Mouse (Mus musculus) mouse embryonic stem cell (cell line): ENCODE data around the gene Adam3.

Experiments used
- in situ Hi-C, 2 experiments: fragments of 300-500 bp; cut with MboI; formaldehyde crosslinking; loops; 1 replicate in 1 of 2; 3 replicates in 1 of 2; pipeline ENCODE4 v1.14.3; 2019 to 2020; ENCODE audit warnings: low sequenced_read_pairs in 2 of 2, low pct_unique_long_range_greater_than_20kb in 1 of 2, mixed read lengths in 1 of 2; ENCODE audit not compliant: unreplicated experiment in 1 of 2

Gene Adam3

GRCm38 (mm10) chr8:24725630-24726029 is at the start of gene Adam3:
Gene Adam3 (minus strand): TSS chr8:24725852.
- in situ Hi-C loops = loop anchor here in 1 of 2 experiments (10.0 kb wide), 1 partner anchor 181 kb away; no protein-coding TSS in a partner anchor

- in situ Hi-C loops = loop anchor here in 1 of 2 experiments (10.0 kb wide), 1 partner anchor 180 kb away; no protein-coding TSS in a partner anchor
Measured at GRCm38 (mm10) chr8:24724886-24725626, 596 bp downstream of the Adam3 start.
